Mouse (Mus musculus) liver, embryonic 18 days (tissue): ENCODE results near the gene Acot7. TPM values are rescaled to one million over a fixed set of nuclear protein-coding genes. Genes with fewer than 3 reads are reported as not detected.

Experiments used
- polyA plus RNA-seq: library from polyadenylated mRNA; depleted of rRNA; stranded (reverse); fragments of >200 nt; gene quantifications from 2 replicates; pipeline ENCODE4 v1.2.3, GENCODE M21; 2012; rRNA removed

Acot7 gene
- 9.0 and 9.1 TPM in 2 replicates for polyA plus RNA-seq

GRCm38 (mm10) chr4:152177537-152178343 lies at the start of gene Acot7:
TSS of gene Acot7 (plus strand) at chr4:152178134.

GRCm38 (mm10) chr4:152151966-152152544 lies 25.9 kb upstream of the Acot7 start, which contains the start of gene Espn:
TSS of gene Espn (minus strand) at chr4:152152371.

GRCm38 (mm10) chr4:152158585-152159284 lies 19.2 kb upstream of the Acot7 start, which contains the start of gene Hes2:
TSS of gene Hes2 (plus strand) at chr4:152158867.

GRCm38 (mm10) chr4:152273621-152274236 lies 95.8 kb downstream of the Acot7 start, which contains the start of gene Gpr153:
TSS of gene Gpr153 (plus strand) at chr4:152274232.

GRCm38 (mm10) chr4:152291562-152291961 lies 113.6 kb downstream of the Acot7 start, which contains the start of gene Hes3:
TSS of gene Hes3 (minus strand) at chr4:152291662.

GRCm38 (mm10) chr4:152296874-152297861 lies 119.2 kb downstream of the Acot7 start, which contains the start of gene Icmt:
TSS of gene Icmt (plus strand) at chr4:152297227.

GRCm38 (mm10) chr4:152318517-152319234 lies 140.7 kb downstream of the Acot7 start, which contains the start of gene Rnf207:
TSS of gene Rnf207 (minus strand) at chr4:152318993.

Other genes with a start within 250 kb of the Acot7 start
- gene Dnajc11, start 244.4 kb upstream of the Acot7 start, polyA plus RNA-seq, result 26.8 and 27.1 TPM in 2 replicates
- gene Thap3, start 189.1 kb upstream of the Acot7 start, polyA plus RNA-seq, result 7.2 and 7.9 TPM in 2 replicates
- gene Phf13, start 181.9 kb upstream of the Acot7 start, polyA plus RNA-seq, result 1.9 and 2.0 TPM in 2 replicates
- gene Klhl21, start 169.3 kb upstream of the Acot7 start, polyA plus RNA-seq, result 3.0 and 3.4 TPM in 2 replicates
- 9.7 and 11.2 TPM in 2 replicates for gene Zbtb48, start 150.5 kb upstream of the Acot7 start, polyA plus RNA-seq
- gene Tas1r1, start 139.6 kb upstream of the Acot7 start, polyA plus RNA-seq, result 0.04 and 0.08 TPM in 2 replicates
- 6.7 and 7.9 TPM in 2 replicates for gene Nol9, start 138.8 kb upstream of the Acot7 start, polyA plus RNA-seq
- gene Plekhg5, start 105.6 kb upstream of the Acot7 start, polyA plus RNA-seq, result 2.6 TPM in 2 replicates
- gene Tnfrsf25, start 62.2 kb upstream of the Acot7 start, polyA plus RNA-seq, result 0.39 and 0.46 TPM in 2 replicates
- gene Espn, start 25.8 kb upstream of the Acot7 start, polyA plus RNA-seq, result 1.3 and 1.6 TPM in 2 replicates
- not detected in 2 replicates for gene Hes2, start 19.3 kb upstream of the Acot7 start, polyA plus RNA-seq
- gene Gpr153, start 96.1 kb downstream of the Acot7 start, polyA plus RNA-seq, result 1.4 TPM in 2 replicates
- gene Hes3, start 113.5 kb downstream of the Acot7 start, polyA plus RNA-seq, result not detected in 2 replicates
- gene Icmt, start 119.1 kb downstream of the Acot7 start, polyA plus RNA-seq, result 5.0 and 5.1 TPM in 2 replicates
- 0.10 and 0.15 TPM in 2 replicates for gene Rnf207, start 140.9 kb downstream of the Acot7 start, polyA plus RNA-seq
- 335 and 350 TPM in 2 replicates for gene Rpl22, start 147.6 kb downstream of the Acot7 start, polyA plus RNA-seq
- gene Chd5, start 160.5 kb downstream of the Acot7 start, polyA plus RNA-seq, result 0.04 and 0.05 TPM in 2 replicates